Mouse (Mus musculus) left cerebral cortex, postnatal 25 days (tissue): Measurements from ENCODE around the gene Dmrta1. TPM values are rescaled to one million over a fixed set of nuclear protein-coding genes. Genes with fewer than 3 reads are reported as not detected.
"Not testable (repeated sequence)": the region's sequence is repeated elsewhere in the genome, so short reads cannot be mapped to it uniquely, and the experiment has no call there.

Experiments used
- DNase-seq, 2 experiments: peaks; one replicate each; pipeline ENCODE4 v3.0.0; 2022; ENCODE audit warnings: low spot score in 2 of 2, mixed read lengths in 1 of 2
- intact Hi-C: fragments of 180-260 bp; cut with DNase I; formaldehyde crosslinking; loops from one replicate; pipeline ENCODE4 v1.15.1; 2025
- total RNA-seq, 2 experiments: library from RNA; stranded (reverse); gene quantifications; 2 replicates each; pipeline ENCODE4 v1.2.3; 2021

The Dmrta1 gene
- total RNA-seq, 2 experiments from 2014 or later = 0.34 to 1.2 TPM

DNA sequence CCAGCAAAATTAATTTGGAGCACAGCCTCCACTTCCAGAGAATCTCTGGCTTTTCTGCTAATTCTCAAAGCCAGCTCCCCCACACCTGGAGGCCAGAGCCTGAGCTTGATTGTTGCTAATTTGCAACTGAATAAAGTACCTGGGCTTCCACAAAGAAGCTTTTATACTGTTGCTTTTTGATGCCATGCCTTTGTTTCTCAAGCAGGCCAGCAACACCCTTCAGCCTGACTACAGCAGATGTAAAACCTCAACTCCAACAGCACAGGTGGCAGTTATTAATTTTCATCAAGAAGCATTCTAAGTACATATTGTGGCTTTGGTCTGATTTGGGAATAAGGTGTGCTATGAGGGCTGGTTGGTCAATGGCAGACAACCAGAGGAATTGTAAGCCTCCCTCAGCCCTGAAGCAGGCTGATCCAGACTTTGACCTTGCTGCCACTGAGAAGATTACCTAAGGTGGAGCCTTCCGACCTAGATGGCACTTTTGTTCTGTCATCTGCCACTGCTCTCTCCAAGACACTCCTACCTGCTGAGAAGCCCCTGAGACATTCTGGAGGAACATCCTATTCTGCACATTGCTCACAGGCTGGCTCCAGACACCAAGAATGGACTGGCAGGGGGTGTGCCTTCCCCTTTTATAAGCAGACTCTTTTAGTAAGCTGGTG, 44.4 kb downstream of the Dmrta1 start:
- intact Hi-C loops, DNase-seq: not testable (repeated sequence)
